Mouse (Mus musculus) brain, adult 10 weeks (tissue): Measurements from ENCODE around the gene Triml2. TPM values are rescaled to one million over a fixed set of nuclear protein-coding genes. Genes with fewer than 3 reads are reported as not detected.

Experiments used
- polyA plus RNA-seq: library from polyadenylated mRNA; stranded (reverse); fragments of 350-450 nt; fragmentation: Illumina TruSeq; extraction: RNeasy Lipid Tissue Mini Kit (QIAGEN cat#74804); gene quantifications from one replicate; pipeline ENCODE4 v1.2.3, GENCODE M21; 2015; ENCODE audit warnings: low read depth, low replicate concordance

The Triml2 gene
- not detected for polyA plus RNA-seq

GRCm38 (mm10) chr8:43180054-43180690, at the start of gene Triml2:
Gene Triml2, plus strand, starts transcription at chr8:43180541.

GRCm38 (mm10) chr8:43141386-43141785, 39.0 kb upstream of the Triml2 start, which contains the start of gene Triml1:
Gene Triml1, minus strand, starts transcription at chr8:43141486.

Other genes starting within 250 kb of the Triml2 start
- gene Triml1, start 39.1 kb upstream of the Triml2 start, polyA plus RNA-seq = not detected
- gene Zfp42, start 126.4 kb downstream of the Triml2 start, polyA plus RNA-seq = not detected